Mouse (Mus musculus) lung, adult 2 months (tissue): Measurements from ENCODE around the gene Pcca. TPM values are rescaled to one million over a fixed set of nuclear protein-coding genes. Genes with fewer than 3 reads are reported as not detected.

ENCODE experiments used
- DNase-seq: peaks from one replicate; pipeline ENCODE4 v3.0.0; 2022
- H3K4me1 ChIP-seq: fragments of 200-500 bp; 2 replicates; pipeline ENCODE4 v1.6.1; 2011; ENCODE audit warnings: low read length; ENCODE audit not compliant: control insufficient read depth, insufficient read depth
- H3K4me3 ChIP-seq: fragments of 200-500 bp; replicated peaks from 2 replicates; pipeline ENCODE3; 2011; ENCODE audit warnings: low read depth, mild to moderate bottlenecking, control low read depth, low read length; ENCODE audit errors: extremely low read depth
- CTCF ChIP-seq: fragments of 200-500 bp; IDR thresholded peaks from 2 replicates; pipeline ENCODE4 v1.5.1; 2011; ENCODE audit warnings: mild to moderate bottlenecking, low read length, control low read depth; ENCODE audit not compliant: insufficient read depth
- POLR2A ChIP-seq: fragments of 200-500 bp; IDR thresholded peaks from 2 replicates; pipeline ENCODE4 v1.6.1; 2011; ENCODE audit warnings: low read depth, mild to moderate bottlenecking, control low read depth, low read length, borderline replicate concordance; ENCODE audit errors: extremely low read depth
- WGBS: fragments of 180-500 bp; shearing (Covaris S2); methylation state at CpG from one replicate; pipeline ENCODE4 v1.1.7; 2018; 5-methylcytosine and 5-hydroxymethylcytosine counted together
- polyA plus RNA-seq: library from polyadenylated mRNA; depleted of rRNA; stranded (reverse); fragments of >200 nt; gene quantifications from 2 replicates; pipeline ENCODE4 v1.2.3, GENCODE M21; 2012

Pcca gene
- polyA plus RNA-seq, 1 experiment: 18.7 TPM

- DNase-seq: no peak
- no peak overlapping the region for H3K4me3 ChIP-seq
- H3K4me1 ChIP-seq: no peaks in the 10 kb centered on the region
- TF ChIP-seq CTCF (no peak), POLR2A (no peak)
- WGBS: 80% methylated on average over 7 of the region's 7 CpGs
These were observed 256.0 kb downstream of the Pcca start for GRCm38 (mm10) chr14:122790111-122790510.

DNA sequence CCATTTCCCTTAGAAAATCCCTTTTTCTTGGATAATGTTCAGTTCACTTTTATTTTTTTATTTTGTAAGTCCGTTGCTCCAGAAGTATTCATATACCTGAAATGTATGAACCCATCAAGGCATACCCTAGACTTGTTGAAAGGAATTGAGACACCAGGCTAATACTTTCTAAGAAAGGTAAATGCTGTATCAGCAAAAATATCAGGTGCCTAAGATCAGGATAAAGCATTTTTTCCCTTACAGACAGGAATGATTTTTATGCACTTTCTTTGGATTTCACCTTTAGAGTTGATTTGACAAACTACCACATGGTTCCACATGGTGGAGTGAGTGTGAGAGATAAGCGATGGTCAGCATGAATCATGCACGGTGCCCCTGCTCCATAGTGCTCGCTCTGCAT is 259.2 kb downstream of the Pcca start:
- Histone ChIP-seq H3K4me1 (no peaks in the 10 kb centered on the region), H3K4me3 (no peak overlapping the region)
- WGBS: 93% methylated on average over 4 of the region's 4 CpGs
- DNase-seq: no peak
- TF ChIP-seq POLR2A: no peak
- no peak for TF ChIP-seq CTCF

GRCm38 (mm10) chr14:122800296-122800695 is 266.2 kb downstream of the Pcca start:
- 78% methylated on average over 4 of the region's 4 CpGs for WGBS
- Histone ChIP-seq H3K4me3 (no peak overlapping the region), H3K4me1 (no peaks in the 10 kb centered on the region)
- DNase-seq: no peak
- TF ChIP-seq POLR2A (no peak), CTCF (no peak)

DNA sequence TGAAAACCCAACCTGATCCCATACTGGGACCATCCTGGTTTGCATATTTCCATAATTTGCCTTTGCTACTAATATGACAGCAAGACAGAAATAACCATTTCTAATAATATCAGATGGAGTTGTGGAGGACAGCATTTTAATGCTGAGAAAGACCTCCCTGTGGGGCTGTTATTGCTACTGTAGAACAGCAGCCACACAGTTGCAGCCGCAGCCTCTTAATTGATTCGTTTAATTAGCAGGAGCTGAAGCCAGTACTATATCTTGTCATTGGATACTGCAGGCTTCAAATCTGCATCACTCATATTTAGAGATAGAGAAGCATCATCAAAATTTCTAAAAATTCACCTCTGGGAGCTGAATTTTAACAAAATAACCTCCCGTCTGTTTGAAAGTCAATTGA is 286.9 kb downstream of the Pcca start:
- H3K4me1 ChIP-seq: no peaks in the 10 kb centered on the region
- WGBS: 94% methylated on average over 3 of the region's 3 CpGs
- no peak for DNase-seq
- H3K4me3 ChIP-seq: no peak overlapping the region
- no peak for TF ChIP-seq CTCF
- no peak for TF ChIP-seq POLR2A

- Histone ChIP-seq H3K4me3 (no peak overlapping the region), H3K4me1 (no peaks in the 10 kb centered on the region)
- TF ChIP-seq POLR2A (no peak), CTCF (no peak)
- 37% methylated on average over 2 of the region's 2 CpGs for WGBS
- DNase-seq: no peak
These were observed 289.7 kb downstream of the Pcca start for GRCm38 (mm10) chr14:122823791-122824190.

DNA sequence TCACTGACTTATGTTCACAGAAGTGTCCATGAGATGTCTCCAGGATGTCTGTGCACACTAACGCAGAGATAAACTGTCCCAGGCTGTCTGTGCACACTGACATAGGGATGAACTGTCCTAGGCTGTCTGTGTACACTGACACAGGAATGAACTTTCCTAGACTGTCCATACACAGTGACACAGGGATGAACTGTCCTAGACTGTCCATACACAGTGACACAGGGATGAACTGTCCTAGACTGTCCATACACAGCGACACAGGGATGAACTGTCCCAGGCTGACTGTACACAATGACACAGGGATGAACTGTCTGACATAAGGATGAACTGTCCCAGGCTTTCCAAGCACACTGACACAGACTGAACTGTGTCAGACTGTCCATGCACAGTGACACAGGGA is 291.3 kb downstream of the Pcca start:
- WGBS: 79% methylated on average over 2 of the region's 2 CpGs
- no peak for DNase-seq
- Histone ChIP-seq H3K4me1 (no peaks in the 10 kb centered on the region), H3K4me3 (no peak overlapping the region)
- TF ChIP-seq POLR2A (no peak), CTCF (no peak)

DNA sequence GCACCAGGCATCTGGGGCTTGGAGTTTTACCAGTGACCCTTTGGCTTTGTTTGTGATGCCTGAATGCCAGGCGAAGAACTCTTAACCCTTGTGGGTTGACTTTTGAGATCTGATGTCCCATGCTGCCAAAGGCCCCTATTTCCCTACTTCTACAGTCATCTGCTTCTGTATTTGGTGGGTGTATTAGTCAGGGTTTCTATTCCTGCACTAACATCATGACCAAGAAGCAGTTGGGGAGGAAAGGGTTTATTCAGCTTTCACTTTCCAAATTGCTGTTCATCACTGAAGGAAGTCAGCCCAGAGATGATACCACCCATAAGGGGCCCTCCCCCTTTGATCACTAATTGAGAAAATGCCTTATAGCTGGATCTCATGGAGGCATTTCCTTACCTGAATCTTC is 296.3 kb downstream of the Pcca start:
- Histone ChIP-seq H3K4me3 (no peak overlapping the region), H3K4me1 (no peaks in the 10 kb centered on the region)
- TF ChIP-seq CTCF: no peak
- no peak for TF ChIP-seq POLR2A
- DNase-seq: no peak
- 88% methylated on average over 1 of the region's 1 CpGs for WGBS

DNA sequence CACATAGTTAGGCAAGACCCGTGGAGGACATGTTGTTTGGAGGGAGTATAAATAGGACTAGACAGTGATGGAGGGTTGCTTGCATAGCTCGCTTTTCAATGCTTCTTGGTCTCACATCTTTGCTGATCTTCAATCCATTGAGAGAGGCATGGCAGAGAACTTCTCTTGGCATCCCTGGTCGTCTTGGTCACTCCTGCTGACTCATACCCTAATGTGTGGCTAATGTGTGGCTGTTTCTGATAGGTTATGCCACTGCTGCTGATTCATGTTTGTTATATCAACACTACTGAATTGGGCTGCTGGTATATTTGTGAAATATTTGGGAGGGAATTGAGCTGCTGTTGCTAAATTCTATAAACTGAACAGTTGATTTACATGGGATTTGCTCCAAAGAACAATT is 299.5 kb downstream of the Pcca start:
- 84% methylated on average over 3 of the region's 3 CpGs for whole genome bisulfite sequencing
- no peak overlapping the region for H3K4me3 ChIP-seq
- no peaks in the 10 kb centered on the region for H3K4me1 ChIP-seq
- DNase-seq: no peak
- TF ChIP-seq CTCF (no peak), POLR2A (no peak)

- no peak for DNase-seq
- H3K4me3 ChIP-seq: no peak overlapping the region
- no peaks in the 10 kb centered on the region for H3K4me1 ChIP-seq
- no peak for TF ChIP-seq POLR2A
- no peak for TF ChIP-seq CTCF
- WGBS: 94% methylated on average over 1 of the region's 1 CpGs
These were observed 300.6 kb downstream of the Pcca start for GRCm38 (mm10) chr14:122834753-122835152.

- DNase-seq: no peak
- no peaks in the 10 kb centered on the region for H3K4me1 ChIP-seq
- TF ChIP-seq CTCF (no peak), POLR2A (no peak)
- WGBS: 74% methylated on average over 7 of the region's 7 CpGs
- H3K4me3 ChIP-seq: no peak overlapping the region
These were observed 301.5 kb downstream of the Pcca start for GRCm38 (mm10) chr14:122835487-122836190.
